Mouse (Mus musculus) spleen, adult 2 months (tissue): ENCODE data around the gene Bag3.

Experiments used
- CTCF ChIP-seq: fragments of 200-500 bp; IDR thresholded peaks from 2 replicates; pipeline ENCODE4 v1.5.1; 2011; ENCODE audit warnings: mild to moderate bottlenecking, inconsistent platforms; ENCODE audit not compliant: insufficient read depth, insufficient read length, insufficient replicate concordance; ENCODE audit errors: extremely low read depth
- POLR2A ChIP-seq: fragments of 200-500 bp; IDR thresholded peaks from 2 replicates; pipeline ENCODE4 v1.6.1; 2011; ENCODE audit warnings: low read depth, low read length, inconsistent platforms

DNA sequence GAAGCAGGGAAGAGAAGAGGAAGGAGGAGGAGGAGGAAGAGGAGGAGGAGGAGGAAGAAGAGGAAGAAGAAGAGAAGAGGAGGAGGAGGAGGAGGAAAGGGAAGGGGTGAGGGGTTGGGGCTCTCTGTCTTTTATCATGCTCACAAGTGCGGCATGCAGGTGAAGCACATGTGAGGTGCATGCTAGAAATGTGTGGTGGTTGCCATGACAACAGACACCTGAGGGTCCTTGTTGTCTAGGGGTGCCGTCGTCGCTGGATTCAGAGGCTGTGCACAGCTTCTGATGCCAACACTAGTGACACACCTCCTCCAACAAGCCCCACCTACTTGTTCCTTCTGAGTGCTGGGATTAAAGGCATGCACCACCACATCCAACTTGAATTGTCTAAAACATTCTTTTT is 7.1 kb upstream of the Bag3 start:
- TF ChIP-seq CTCF (no peak), POLR2A (no peak)
